Mouse (Mus musculus): ENCODE measurements around the gene Mindy3.

DNA sequence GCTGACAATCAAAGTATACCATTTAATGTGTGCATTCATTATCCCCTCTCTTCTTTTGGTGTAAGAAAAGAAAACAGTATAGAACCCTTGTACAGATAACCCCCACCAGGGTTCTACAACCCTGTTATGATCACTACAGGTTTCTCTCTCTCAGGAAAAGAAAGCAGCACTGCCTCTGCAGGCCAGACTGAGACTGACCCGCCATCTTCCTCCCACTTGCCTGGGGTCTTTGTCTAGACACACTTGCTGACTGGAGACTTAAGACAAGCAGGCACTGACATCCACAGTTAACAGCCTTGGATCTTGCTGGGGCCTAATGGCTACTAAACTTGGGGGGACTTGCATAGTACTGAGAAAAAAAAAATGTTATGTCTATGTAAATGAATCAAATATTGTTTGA lies 42.2 kb downstream of the Mindy3 start:
- TF ChIP-seq CTCF (IDR thresholded peaks at IDR 0.05; ENCODE audit: low read depth) (no peak), EP300 (optimal IDR thresholded peaks at IDR 0.05) (no peak)
